Mouse (Mus musculus): ENCODE results near the gene 1700016D06Rik.

Gene 1700016D06Rik

DNA sequence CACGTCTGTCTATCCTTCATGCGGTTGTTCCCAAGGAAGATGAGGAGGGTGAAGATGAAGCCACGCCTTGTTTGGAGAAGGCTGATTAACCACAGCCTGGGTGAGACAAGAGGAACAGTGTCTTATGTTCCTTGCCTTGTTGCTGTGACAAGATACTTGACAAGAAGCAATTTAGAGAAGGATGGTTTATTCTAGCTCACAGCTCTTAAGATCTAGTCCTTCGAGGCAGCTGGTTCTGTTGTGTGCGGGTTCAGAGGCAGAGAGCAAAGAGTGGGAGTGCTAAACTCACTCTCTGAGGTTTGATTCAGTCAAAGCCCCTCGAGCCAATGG is at the start of gene 1700016D06Rik:
Gene 1700016D06Rik, minus strand, starts transcription at position 31 of the 330 bp plus-strand sequence.
- DNase-seq = no peak

DNA sequence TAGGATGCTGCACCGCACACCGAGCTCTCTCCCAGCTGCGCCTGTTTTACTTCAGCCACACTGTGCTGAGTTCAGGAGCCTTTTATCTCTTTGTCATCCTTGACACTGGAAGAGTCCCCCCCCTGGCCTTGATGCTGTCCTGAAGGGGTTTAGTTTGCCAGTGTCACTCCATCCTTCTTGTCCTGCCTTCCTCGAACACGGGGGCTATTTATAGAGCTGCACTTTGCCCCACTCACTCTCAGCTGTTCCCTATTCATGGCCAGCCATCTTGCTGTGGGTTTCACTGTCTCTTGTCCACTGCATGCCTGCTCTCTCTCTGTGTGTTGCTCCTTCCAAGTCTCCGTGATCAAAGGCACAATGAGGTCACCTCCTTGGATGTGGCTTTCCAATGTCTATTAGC is 48.6 kb upstream of the 1700016D06Rik start:
- no peak for DNase-seq

DNA sequence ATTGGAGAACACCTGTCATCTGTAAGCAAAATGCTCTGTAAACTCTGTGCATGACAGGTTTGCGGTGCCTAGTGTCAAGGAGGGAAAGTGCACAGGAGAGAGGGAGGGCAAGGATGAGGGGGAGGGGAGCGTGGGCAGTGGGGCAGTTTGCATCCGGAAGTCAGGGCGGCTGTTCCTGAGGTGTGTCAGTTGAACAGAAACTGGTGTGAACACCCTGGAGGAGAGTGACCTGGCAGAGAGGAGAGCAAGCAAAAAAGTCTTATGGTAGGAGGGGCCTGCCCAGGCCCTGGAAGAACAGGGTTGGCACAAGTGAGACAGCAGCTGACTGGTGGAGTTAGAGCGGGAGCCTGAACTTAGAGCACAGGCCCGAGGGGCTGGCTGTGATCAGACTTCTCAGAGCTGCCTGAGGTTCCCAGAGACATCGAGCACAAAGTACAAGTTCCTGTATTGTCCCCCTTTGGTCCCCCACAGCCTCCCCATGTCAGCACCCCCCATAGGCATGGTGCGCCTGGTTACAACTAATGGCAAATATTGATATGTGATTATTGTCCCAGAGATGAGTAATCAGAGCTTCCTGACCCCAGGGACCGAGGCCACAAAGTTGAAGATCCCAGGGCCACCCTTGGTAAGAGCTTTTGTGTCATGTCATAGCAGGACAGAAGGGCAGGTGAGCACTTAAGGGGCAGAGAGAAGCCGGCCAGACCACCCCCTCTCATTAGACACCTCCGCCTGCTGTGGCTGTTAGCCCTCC is 46.2 kb upstream of the 1700016D06Rik start:
- no peak for DNase-seq

DNA sequence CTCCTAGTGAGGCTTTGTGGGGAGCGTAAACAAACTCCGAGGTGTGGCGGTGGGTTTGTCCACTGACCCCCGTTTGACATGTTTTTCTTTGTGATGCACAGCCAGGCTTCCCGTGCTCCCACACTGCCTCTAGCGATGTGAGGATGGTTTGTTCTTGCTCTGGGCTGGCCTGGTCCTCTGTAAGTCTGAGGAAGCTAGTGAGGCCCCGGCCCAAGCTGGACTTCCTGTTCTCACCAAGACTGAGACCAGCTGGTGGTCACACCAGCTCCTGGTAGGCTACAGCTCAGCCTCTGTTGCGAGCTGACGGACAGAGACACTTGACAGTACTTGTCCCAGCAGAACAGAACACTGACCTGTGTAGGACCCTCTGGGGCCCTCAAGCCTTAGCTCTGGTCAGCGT is 42.7 kb upstream of the 1700016D06Rik start:
- no peak for DNase-seq

DNA sequence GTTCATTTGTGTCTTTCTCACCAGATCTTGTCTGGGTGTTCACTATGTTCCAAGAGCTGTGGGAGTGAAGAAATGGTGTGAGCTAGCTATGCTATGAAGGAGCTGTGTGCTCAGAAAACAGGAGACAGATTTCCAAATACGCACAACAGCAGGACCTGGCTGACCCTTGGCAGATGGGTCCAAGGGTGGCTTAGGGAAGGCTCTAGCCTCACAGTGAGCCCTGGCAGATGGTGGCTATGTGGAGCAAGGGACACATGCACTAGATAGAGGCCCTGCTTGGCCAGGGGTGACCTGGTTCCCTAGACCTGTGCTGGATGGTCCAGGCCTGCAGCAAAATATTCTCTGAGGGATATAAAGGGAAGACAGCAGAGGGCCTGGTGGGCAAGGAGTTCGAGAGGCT is 40.0 kb upstream of the 1700016D06Rik start:
- DNase-seq = peak; percentile 66

DNA sequence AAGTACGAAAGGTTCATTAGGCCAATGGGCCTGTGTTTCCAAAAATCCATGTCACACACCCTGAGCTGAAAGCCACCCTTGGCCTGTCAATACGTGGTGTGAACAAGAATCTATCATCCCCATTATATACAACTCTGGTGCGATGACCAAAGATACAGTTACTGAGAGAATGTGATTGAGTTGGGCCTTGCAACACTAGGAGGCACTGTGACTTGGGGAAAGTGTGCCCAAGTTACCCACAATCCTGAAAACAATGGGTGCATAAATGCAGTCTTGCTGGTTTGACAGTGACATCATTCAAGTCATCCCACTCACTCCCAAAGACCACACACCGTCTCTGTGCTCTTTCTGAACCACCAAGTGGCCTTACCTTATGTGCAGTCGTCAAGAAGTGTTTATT is 38.2 kb upstream of the 1700016D06Rik start:
- DNase-seq = no peak

DNA sequence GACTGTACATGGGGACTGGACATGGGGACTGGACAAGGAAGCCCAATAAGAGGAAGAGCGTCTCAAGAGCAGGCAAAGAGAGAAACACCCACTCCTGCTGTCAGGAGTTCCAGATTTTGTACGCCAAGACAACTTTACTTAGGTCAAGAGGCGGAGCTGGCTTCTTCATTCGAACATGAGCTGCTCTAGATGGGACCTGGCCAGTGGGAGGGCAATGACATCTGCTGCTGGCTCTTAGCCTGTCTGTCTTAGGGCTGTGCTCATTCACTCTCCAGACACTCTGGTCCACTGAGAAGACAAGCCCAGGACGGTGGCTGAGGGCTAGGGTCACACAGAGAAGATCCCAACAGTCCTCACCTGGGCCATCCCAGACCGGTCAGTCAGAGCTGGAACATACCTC is 36.2 kb upstream of the 1700016D06Rik start:
- no peak for DNase-seq

DNA sequence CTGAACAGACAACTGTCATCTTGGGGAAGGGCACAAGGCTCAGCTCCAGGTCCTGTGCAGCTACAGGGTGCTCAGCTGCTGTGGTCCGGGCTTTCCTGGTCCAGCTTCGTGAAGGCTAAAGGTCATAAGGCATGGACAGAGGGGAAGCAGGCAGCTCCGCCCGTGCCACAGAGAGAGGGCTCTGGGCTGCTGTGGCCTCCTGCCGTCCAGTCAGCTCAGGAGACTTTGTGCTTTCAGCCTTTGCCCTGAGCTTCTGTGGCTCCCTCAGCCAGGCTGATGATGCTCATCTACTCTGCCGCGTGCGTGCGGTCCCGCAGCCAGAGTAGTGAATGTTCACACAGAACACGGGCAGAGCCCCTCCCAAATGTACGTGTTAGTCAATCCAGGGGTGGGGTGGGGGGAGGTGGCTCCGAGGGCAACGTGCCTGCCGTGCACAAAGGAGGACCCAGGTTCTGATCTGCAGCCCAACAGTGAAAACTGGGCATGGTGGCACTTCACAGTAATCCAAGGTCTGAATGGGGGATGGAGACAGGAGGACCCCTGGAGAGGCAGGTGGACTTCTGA is 34.9 kb upstream of the 1700016D06Rik start:
- no peak for DNase-seq

DNA sequence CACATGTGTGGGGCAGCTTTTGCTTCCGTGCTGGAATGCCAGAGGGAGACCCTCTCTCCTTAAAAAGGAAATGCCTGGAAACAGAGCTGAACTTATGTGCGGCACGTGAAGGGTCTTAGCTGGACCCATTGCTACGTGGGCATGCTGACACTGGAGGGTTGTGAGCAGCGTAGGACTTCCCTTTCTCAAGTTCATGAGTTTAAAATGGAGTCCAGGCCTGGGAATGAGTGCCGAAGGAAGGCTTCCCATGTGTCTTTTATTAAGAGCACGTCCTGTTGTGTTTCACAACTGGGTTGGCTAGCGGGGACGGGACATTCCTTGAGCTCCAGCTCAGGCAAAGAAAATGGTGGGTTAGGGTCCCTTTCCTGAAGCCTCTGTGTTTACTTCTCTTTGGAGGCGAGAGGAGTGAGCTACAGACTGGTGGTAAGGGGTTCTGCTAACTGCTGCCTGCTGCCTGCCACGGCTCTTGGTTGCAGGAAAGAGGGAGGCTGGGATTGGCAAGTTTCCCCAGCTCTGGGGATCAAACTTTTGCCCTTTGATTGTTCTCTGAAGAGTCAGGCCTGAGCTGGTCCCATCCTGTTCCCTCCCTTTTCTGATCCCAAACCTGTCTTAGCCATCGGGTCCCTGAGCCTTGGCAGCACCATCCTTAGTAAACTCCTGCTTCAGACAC is 29.5 kb upstream of the 1700016D06Rik start:
- no peak for DNase-seq

DNA sequence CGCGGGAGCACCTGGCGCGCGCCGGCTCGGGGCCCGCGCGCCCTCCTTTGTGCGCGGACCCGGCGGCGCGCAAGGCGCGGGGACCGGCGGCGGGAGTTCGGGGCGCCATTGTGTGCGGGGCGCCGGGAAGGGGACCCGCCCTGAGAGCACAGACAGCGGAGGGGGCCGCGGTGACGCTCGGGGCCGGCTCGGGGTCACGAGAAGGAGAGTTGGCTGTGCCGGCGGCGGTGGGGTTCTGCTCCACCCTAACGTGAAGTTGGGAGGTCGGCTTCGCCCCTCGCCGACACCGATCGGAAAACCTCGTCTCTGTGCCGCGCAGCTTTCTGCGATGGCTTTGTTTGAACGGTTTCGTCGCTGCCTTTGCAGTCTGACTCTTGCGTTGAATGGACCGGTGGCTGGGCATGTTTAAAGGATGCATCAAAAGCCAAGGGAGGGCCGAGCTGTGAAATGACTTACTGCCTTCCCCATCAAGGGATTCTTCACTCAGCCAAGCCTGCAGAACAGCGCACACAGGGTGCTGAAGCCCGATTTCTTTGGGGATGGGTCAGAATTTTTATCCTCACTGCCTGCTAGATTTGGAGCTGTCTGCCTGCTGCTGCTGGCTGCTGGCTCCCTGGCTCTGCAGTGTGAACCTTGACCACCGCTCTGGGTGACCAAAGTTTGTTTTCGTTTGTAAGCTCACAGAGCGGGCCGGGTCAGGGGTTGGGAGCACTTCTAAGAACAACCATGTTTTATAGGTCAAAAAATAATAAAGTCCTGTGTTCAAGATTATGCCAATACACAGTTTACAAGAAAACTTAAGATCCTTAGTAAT is 27.8 kb upstream of the 1700016D06Rik start:
- peak; percentile 64 for DNase-seq

DNA sequence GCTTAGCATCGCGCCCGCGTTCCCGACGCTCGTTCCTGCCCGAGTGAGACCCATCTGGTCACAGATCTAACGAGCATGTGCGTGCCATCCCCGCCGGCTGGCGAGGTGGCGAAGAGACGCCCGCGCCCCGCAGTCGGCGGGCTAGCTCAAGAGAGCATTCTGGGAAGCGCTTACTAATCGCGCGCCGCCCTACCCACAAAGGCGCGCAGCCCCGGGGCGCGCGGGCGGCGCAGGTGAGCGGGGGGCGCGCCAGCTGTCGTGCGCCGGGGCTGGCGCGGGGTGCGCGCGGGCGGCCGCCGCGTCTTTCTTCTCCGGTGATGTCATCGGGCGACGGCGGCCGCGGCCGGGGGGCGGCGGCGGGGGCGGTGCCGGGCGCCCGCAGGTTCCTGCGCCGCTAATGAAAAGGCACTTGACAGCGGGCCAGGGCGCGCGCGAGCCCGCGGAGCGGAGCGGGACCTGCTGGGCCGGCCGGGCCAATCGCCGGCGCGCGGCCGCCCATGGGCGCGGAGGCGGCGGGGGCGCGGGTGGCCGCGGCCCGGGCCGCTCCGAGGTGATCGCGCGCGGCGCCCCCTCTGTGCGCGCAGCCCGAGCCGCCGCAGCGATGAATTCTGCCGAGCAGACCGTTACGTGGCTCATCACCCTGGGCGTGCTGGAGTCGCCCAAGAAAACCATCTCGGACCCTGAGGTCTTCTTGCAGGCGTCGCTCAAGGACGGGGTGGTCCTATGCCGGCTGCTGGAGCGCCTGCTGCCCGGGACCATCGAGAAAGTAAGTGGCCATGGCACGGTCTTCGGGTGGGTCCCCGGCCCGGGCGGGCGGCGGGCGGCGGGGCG is 27.0 kb upstream of the 1700016D06Rik start, which contains the start of gene Arhgef7:
Gene Arhgef7, plus strand, starts transcription at position 71 of the 831 bp plus-strand sequence.
- peak; percentile 92 for DNase-seq

DNA sequence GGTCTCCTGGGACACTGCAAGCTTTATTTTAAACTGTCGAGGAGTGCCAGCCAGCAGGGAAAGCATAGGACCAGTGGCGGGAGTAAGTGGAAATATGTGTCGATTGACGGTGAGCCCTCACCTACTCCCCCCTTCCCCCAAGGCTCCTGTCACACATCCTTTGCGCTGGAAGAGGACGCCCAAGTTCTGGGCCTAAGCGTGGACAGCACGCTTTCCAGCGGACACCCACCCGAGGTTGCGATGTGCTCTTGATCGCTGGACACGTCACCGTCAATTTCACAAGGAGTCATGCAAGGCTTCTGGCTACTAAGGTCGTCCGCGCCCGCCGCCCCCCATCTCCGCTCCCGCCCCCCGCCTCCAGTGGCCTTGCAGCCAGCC is 26.4 kb upstream of the 1700016D06Rik start:
- no peak for DNase-seq

DNA sequence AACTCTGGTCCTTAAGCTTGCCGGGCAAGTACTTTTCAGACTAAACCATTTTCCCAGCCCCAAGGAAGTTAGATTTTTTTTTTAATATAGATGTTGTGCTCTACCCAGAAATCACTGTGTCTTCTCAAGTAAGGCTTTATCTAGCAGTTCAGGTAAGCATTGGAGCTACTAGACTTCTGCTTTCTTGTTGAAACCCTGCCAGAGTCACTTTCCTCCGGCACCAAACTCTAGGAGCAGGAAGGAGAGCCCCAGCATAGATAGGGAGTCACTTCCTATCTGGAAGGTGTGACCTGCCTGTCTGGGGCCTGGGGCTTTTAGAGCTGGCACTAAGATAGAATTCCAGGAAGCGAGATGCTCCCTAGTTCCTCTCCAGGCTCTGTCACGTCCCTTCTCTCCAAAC is 16.3 kb upstream of the 1700016D06Rik start:
- no peak for DNase-seq

DNA sequence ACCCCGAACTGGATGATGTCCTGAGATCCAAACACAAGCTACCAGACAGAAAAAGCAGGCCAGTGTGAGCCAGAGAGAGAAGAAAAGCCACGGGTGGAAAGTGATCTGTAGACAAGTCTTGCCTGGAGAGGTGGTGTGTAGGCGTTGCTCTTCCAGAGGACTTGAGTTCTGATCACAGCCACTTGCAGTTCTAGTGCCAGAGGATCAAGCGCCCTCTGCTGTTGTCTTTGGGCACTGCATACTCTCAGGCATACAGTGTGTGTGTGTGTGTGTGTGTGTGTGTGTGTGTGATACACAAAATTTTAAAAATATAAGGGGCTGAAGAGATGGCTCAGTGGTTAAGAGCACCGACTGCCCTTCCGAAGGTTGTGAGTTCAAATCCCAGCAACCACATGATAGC is 11.4 kb upstream of the 1700016D06Rik start:
- DNase-seq = peak; percentile 52

DNA sequence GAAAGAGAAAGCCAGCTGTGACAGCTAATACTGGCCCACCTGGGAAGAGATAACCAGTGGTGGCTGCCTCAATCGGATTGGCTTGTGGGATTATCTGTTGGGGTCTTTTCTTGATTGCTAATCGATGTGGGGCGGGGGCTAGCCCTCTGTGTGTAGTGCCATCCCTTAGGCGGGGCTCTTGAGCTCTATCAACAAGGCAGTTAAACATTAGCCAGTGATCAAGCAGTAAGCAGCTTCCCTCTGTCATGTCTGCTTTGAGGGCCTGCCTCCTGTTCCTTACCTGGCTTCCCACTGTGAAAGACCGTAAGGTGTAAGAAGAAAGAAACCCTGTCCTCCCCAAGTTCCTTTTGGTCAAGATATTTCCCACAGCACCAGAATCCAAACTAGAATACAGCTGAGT is 9.6 kb upstream of the 1700016D06Rik start:
- DNase-seq = no peak

DNA sequence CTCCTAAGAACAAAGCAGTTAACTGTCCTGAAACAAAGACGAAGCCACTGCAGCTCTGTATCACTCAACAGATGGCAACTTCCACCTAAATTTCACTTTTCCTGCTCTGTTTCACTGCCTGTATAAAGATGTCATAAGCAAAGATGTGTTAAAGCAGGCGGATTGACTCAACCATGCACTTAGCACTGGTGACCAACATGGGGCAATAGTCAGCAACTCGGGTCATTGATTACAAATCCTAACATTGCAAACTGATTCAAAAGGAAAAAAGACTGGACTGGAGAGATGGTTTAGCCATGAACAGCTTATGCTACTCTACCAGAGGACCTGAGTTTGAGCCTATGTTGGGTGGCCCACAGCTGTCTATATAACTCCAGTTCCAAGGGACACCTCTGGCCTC is 8.7 kb upstream of the 1700016D06Rik start:
- DNase-seq = no peak

DNA sequence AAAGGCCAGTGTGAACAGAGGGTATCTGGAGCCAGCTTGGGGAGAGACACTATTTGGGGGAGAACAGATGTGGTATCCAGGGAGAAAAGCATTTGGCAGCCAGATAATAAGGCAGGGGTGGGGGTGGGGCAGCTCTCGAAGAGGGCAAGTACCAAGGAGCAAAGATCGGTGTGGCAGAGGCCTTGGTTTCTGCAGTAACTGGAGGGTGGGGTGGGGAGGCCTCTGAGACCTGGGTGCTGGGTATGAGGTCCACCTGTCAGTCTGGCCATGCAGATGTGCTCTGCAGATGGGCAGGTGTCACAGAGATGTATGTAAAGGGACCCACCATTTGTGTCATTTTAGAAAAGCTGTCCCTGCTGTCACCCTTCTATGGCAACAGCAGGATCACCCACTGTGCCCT is 8.0 kb upstream of the 1700016D06Rik start:
- DNase-seq = no peak

DNA sequence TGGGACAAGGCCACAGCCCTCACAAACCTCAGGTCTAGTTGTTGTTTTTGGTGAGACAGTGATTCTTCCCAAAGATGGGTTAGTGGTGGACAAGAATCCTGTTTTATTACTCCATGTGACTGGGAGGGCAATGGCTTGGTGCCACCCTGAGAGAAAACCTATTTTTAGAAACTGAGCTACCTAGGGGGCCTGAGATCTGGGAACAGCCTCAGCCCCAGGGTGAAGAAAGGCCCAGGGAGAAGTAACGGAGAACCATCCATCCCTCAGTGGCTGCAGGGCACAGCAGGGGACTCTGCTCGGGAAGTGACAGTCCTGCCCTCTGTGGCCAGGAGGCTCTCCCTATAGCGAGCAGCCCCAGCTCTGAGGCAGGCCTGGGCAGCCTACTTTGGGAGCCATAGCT is 6.8 kb upstream of the 1700016D06Rik start:
- no peak for DNase-seq

DNA sequence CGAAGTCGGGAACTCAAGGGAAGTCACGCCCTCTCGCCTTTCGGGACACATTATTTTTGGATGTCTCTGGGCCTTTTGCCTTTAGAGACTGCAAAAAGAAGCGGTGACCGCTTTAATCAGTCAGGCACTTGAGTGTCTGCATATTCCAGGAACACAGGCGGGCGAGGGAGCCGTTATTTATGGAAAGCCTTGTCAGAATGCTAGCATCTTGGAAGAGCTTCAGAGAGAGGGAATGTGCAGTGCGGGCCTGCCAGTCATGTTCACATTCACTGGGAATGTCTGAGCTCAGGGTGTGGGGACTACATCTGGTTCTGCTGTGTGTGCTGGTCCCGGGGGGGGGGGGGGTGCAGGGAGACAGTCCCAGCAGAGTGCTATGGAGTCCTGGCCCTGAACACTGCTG is 5.0 kb upstream of the 1700016D06Rik start:
- no peak for DNase-seq

DNA sequence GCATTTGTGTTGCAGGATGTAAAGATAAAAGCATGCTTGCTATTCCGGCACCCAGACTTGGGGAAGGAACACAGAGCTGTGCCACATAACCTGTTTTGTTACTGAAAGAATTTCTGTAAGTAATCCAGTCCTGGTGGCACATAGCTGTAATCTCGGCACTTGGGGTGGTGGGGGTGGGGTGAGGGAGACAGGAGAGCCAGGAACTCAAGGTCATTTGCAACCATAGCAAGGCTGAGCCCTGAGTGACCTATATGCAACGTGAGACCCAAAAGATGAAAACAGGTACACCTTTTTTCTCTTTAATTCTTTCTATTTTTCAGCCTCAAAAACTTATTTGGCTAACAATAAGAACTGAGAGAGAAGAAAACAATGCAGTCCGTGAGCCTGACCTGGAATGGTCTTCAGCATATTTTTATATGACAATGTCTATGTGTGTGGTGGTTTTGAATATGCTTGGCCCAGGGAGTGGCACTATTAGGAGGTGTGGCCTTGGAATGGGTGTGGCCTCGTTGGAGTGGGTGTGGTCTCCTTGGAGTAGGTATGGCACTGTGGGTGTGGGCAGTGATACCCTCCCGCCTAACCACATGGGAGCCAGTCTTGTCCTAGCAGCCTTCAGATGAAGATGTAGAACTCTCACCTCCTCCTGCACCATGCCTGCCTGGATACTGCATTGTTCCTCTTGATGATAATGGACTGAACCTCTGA is 4.0 kb upstream of the 1700016D06Rik start:
- DNase-seq = no peak

DNA sequence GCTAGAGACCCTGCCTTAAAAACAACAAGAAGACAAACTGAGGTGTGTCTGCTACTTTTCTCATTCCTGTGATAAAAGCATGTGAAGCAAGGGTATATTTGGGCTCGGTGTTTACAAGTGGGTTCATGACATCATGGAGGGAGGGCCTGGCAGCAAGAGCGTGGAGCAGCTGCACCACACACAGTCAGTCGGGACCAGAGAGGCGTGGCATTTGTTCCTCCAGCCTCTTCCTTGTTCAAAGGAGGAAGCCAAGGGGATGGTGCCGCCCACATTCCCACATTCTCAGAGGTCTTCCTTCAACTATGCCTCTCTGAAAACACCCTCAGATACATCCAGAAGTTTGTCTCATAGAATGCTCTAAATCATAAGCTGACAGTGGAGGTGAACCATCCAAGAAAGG is 2.9 kb upstream of the 1700016D06Rik start:
- no peak for DNase-seq

DNA sequence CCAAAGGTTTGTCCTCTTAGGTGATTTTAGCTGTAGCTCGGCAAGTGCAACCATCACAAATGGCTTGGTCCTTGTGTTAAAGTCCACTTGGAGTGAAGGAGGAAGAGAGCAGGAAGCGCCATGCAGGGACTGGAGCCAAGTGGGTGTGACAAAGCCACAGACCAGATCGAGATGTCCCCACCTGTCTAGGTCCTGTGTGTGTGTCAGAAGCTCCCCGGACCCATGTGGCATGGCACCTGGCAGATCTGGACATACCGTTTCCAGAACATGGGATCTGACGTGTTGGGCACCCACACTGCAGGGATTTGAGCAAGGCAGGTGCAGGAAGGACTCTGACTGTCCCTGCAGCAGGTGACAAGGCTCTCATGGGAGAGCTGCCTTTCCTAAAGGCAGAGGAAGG is 565 bp upstream of the 1700016D06Rik start:
- no peak for DNase-seq

Measured in retina, postnatal 1 day (tissue).